Mouse (Mus musculus): ENCODE measurements at regions not wholly inside any gene's neighbourhood (a gene's known extent, or its start where the extent isn't known, plus 50 kb on each side); places are given as distances from the start of the nearest gene placed in this dataset.

DNA sequence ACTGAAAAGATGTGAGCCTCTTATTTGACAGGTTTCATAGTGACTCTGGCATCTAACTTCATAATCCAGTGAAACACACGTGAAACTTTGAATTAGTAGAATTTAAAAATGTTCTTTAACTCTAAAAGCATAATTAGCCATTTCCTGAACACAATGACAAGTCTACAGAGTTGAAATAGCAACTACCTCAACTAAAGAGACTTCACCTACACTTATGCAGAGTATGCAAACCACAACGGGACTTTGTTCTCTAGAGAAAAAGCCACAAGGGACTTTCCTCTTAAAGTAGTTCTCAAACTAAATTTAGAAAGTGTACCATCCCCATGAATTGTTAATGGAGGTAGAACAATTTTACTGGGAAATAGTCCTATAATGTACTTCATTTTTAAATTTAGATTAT, 606.3 kb upstream of the Fam92a start:
- TF ChIP-seq CTCF (IDR thresholded peaks at IDR 0.05; ENCODE audit: control insufficient read depth, insufficient read depth, insufficient read length) = no peak
- no peak for TF ChIP-seq MYOG (IDR thresholded peaks at IDR 0.05; ENCODE audit: control insufficient read depth, extremely low read depth, insufficient read length)
- TF ChIP-seq MAX (IDR thresholded peaks at IDR 0.05) = no peak
- no peak for TF ChIP-seq MYOD1 (IDR thresholded peaks at IDR 0.05; ENCODE audit: control insufficient read depth, insufficient read length, low read depth)
- TF ChIP-seq CEBPB (IDR thresholded peaks at IDR 0.05; ENCODE audit: low read depth) = no peak
